29 mouse cellular contexts compared by ENCODE assay signal in the genomic region with DNA sequence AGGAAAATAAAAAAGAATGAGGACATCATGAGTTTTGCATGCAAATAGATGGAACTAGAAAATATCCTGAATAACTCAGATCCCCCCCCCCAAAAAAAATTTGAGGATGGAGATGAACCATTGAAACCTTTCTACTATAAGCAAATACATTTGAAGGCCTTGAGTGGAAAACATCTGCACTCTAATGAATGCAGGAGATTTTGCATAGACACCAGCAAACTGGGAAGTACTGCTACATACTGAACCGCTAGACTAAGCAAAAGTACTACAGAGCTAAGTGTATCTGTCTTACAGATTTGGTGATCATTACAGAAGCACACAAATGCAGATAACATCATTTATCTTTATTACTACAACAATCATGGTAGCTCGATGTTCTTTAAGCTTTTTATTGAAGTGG.
"Had no signal": no experiment of that assay in that cellular context is flagged by ENCODE, and none has a peak within 500 bp of the region (broad histone marks: within the 10 kb centered on the region; RNA-seq: fewer than 3 reads in every experiment).

No protein-coding gene starts in this region.

- H3K36me3 ChIP-seq: heart, embryonic 10.5 days; heart, embryonic 12.5 days; heart, embryonic 13.5 days; heart, embryonic 15.5 days; hindbrain, embryonic 10.5 days; hindbrain, embryonic 12.5 days; hindbrain, embryonic 13.5 days; hindbrain, embryonic 15.5 days; intestine, embryonic 15.5 days; kidney, embryonic 15.5 days had no signal

- H3K27me3 ChIP-seq: heart, embryonic 12.5 days; heart, embryonic 13.5 days; heart, embryonic 15.5 days; hindbrain, embryonic 12.5 days; hindbrain, embryonic 13.5 days; hindbrain, embryonic 15.5 days; intestine, embryonic 15.5 days; kidney, embryonic 15.5 days had no signal

- H3K27ac ChIP-seq: heart, embryonic 10.5 days; heart, embryonic 13.5 days; heart, embryonic 15.5 days; hindbrain, embryonic 10.5 days; hindbrain, embryonic 12.5 days; hindbrain, embryonic 13.5 days; hindbrain, embryonic 14.5 days; hindbrain, embryonic 15.5 days; hindbrain, postnatal 0 days; intestine, embryonic 15.5 days; kidney, embryonic 15.5 days; kidney, postnatal 0 days; layer of hippocampus, adult 2 months; left cerebral cortex, adult 2 months had no signal

- H3K4me3 ChIP-seq: heart, embryonic 10.5 days; heart, embryonic 12.5 days; heart, embryonic 13.5 days; heart, embryonic 15.5 days; hindbrain, embryonic 10.5 days; hindbrain, embryonic 12.5 days; hindbrain, embryonic 13.5 days; hindbrain, embryonic 15.5 days; intestine, embryonic 15.5 days; kidney, embryonic 15.5 days; layer of hippocampus, adult 2 months; left cerebral cortex, adult 2 months had no signal

- H3K4me2 ChIP-seq: heart, embryonic 11.5 days; heart, embryonic 12.5 days; heart, embryonic 13.5 days; heart, embryonic 15.5 days; hindbrain, embryonic 12.5 days; hindbrain, embryonic 13.5 days; hindbrain, embryonic 14.5 days; hindbrain, embryonic 15.5 days; intestine, embryonic 15.5 days; kidney, embryonic 15.5 days had no signal

- H3K9me3 ChIP-seq: heart, embryonic 10.5 days; heart, embryonic 12.5 days; heart, embryonic 13.5 days; heart, embryonic 15.5 days; hindbrain, embryonic 10.5 days; hindbrain, embryonic 12.5 days; hindbrain, embryonic 13.5 days; hindbrain, embryonic 15.5 days; intestine, embryonic 15.5 days; kidney, embryonic 15.5 days had no signal

- H3K9ac ChIP-seq: heart, embryonic 12.5 days; heart, embryonic 13.5 days; heart, embryonic 15.5 days; hindbrain, embryonic 12.5 days; hindbrain, embryonic 13.5 days; hindbrain, embryonic 14.5 days; hindbrain, embryonic 15.5 days; intestine, embryonic 15.5 days; kidney, embryonic 15.5 days had no signal

- H3K4me1 ChIP-seq: heart, embryonic 12.5 days; heart, embryonic 13.5 days; heart, embryonic 15.5 days; hindbrain, embryonic 10.5 days; hindbrain, embryonic 12.5 days; hindbrain, embryonic 13.5 days; hindbrain, embryonic 15.5 days; intestine, embryonic 15.5 days; kidney, embryonic 15.5 days had no signal

- DNase-seq: heart, postnatal 10 days; heart, postnatal 14 days; heart, postnatal 36 days; heart, postnatal 4 days; kidney, adult 11 months; kidney, adult 18-20 months; kidney, adult 9 months; kidney, postnatal 10 days; kidney, postnatal 14 days; kidney, postnatal 25 days; kidney, postnatal 4 days; layer of hippocampus, adult 9-11 months; layer of hippocampus, postnatal 36 days had no signal
